Mouse (Mus musculus): ENCODE results near the gene Nupl1. TPM values are rescaled to one million over a fixed set of nuclear protein-coding genes. Genes with fewer than 3 reads are reported as not detected.

Nupl1 gene
- polyA plus RNA-seq, 1 experiment = not detected

DNA sequence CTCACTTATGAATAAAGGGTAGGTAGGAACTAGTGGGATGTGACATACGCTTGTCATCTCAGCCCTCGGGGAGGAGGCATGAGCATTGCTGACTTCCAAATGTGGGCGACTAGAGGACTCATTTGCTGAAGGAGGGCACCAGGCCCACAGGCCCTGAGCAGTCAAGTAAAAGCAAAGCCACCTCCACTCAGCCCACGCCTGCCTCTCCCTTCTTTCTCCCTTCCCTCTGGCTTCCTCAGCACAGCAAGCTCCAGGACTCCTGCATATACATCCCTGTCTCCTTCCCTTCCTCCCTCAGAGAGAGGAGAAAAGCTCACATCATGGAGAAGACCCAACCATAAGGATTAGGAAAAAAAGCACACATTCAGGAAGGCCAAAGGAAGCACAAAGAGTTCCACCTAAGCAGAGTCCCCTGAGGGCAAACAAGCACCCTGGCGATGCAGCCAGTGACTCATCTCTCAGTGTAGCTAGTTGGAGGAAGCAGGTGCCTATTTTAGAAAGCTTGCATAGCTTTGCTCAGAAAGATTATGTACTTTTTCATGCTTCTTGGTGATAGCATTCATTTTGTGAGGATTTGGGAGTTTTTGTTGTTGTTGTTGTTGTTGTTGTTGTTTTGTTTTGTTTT, 62.9 kb downstream of the Nupl1 start:
- Histone ChIP-seq H3K4me3 (ENCODE audit: control insufficient read depth, insufficient read depth, low read length) (no peak overlapping the region), H3K4me1 (replicated peaks; ENCODE audit: control insufficient read depth, insufficient read depth, low read length) (no peaks in the 10 kb centered on the region), H3K36me3 (ENCODE audit: control insufficient read depth, insufficient read depth, low read length) (no peaks in the 10 kb centered on the region), H3K27ac (ENCODE audit: control insufficient read depth, insufficient read depth, low read length) (no peak overlapping the region), H3K27me3 (ENCODE audit: control insufficient read depth, insufficient read depth, low read length) (no peaks in the 10 kb centered on the region)
- TF ChIP-seq CTCF (IDR thresholded peaks at IDR 0.05; ENCODE audit: borderline replicate concordance, control insufficient read depth, extremely low read depth, insufficient read depth, low read length, poor library complexity) (no peak), POLR2A (IDR thresholded peaks at IDR 0.05; ENCODE audit: control insufficient read depth, extremely low read depth, insufficient read depth, low read length, poor library complexity) (no peak)
- no peak for DNase-seq
- WGBS = 91% methylated on average over 5 of the region's 5 CpGs

DNA sequence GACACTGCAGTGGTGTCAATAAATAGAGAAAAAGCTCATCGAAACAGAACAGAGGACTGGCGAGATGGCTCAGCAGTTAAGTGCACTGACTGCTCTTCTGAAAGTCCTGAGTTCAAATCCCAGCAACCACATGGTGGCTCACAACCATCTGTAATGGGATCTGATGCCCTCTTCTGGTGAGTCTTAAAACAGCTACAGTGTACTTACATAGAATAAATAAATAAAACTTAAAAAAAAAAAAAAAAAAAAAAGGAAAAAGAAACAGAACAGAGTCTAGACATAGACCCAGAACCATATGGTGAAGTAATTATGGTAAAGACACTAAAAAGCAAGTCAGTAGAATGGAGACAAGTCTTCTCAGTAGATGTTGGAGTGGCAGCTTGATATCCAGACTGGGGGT, 69.9 kb downstream of the Nupl1 start:
- no peak for TF ChIP-seq CTCF (IDR thresholded peaks at IDR 0.05; ENCODE audit: borderline replicate concordance, control insufficient read depth, extremely low read depth, insufficient read depth, low read length, poor library complexity)
- no peak for TF ChIP-seq POLR2A (IDR thresholded peaks at IDR 0.05; ENCODE audit: control insufficient read depth, extremely low read depth, insufficient read depth, low read length, poor library complexity)
- Histone ChIP-seq H3K27ac (ENCODE audit: control insufficient read depth, insufficient read depth, low read length) (no peak overlapping the region), H3K27me3 (ENCODE audit: control insufficient read depth, insufficient read depth, low read length) (peaks cover 7% of the 10 kb centered on the region; the same call in 1 of the 2 replicates), H3K4me1 (replicated peaks; ENCODE audit: control insufficient read depth, insufficient read depth, low read length) (peaks cover 11% of the 10 kb centered on the region; the same call in 1 of the 2 replicates), H3K4me3 (ENCODE audit: control insufficient read depth, insufficient read depth, low read length) (no peak overlapping the region), H3K36me3 (ENCODE audit: control insufficient read depth, insufficient read depth, low read length) (no peaks in the 10 kb centered on the region)
- 99% methylated on average over 2 of the region's 2 CpGs for WGBS
- no peak for DNase-seq

DNA sequence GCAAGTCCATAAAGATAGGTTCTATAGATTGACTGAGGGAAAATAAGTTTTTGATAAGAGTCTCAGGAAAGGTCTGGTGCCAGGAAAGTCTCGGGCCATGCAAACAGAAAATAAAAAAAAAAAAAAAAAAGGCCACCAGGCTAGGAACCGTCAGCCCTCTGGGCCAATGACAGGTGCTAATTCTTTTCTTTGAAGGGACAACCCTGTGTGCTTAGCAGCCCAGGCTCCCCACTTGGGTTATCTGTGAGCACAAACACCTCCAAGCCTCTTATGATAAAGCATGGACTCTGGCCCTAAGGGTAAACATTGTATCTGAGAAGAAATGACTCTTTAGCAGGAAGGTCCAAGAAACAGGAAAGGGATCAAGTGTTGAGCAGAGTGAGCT, 72.7 kb downstream of the Nupl1 start:
- 21% methylated on average over 2 of the region's 2 CpGs for WGBS
- peaks cover 7% of the 10 kb centered on the region; the same call in 1 of the 2 replicates for H3K27me3 ChIP-seq (ENCODE audit: control insufficient read depth, insufficient read depth, low read length)
- H3K4me3 ChIP-seq (ENCODE audit: control insufficient read depth, insufficient read depth, low read length) = no peak overlapping the region
- H3K27ac ChIP-seq (ENCODE audit: control insufficient read depth, insufficient read depth, low read length) = no peak overlapping the region
- peaks cover 11% of the 10 kb centered on the region; the same call in 1 of the 2 replicates for H3K4me1 ChIP-seq (replicated peaks; ENCODE audit: control insufficient read depth, insufficient read depth, low read length)
- no peaks in the 10 kb centered on the region for H3K36me3 ChIP-seq (ENCODE audit: control insufficient read depth, insufficient read depth, low read length)
- TF ChIP-seq POLR2A (IDR thresholded peaks at IDR 0.05; ENCODE audit: control insufficient read depth, extremely low read depth, insufficient read depth, low read length, poor library complexity) (no peak), CTCF (IDR thresholded peaks at IDR 0.05; ENCODE audit: borderline replicate concordance, control insufficient read depth, extremely low read depth, insufficient read depth, low read length, poor library complexity) (no peak)
- no peak for DNase-seq

DNA sequence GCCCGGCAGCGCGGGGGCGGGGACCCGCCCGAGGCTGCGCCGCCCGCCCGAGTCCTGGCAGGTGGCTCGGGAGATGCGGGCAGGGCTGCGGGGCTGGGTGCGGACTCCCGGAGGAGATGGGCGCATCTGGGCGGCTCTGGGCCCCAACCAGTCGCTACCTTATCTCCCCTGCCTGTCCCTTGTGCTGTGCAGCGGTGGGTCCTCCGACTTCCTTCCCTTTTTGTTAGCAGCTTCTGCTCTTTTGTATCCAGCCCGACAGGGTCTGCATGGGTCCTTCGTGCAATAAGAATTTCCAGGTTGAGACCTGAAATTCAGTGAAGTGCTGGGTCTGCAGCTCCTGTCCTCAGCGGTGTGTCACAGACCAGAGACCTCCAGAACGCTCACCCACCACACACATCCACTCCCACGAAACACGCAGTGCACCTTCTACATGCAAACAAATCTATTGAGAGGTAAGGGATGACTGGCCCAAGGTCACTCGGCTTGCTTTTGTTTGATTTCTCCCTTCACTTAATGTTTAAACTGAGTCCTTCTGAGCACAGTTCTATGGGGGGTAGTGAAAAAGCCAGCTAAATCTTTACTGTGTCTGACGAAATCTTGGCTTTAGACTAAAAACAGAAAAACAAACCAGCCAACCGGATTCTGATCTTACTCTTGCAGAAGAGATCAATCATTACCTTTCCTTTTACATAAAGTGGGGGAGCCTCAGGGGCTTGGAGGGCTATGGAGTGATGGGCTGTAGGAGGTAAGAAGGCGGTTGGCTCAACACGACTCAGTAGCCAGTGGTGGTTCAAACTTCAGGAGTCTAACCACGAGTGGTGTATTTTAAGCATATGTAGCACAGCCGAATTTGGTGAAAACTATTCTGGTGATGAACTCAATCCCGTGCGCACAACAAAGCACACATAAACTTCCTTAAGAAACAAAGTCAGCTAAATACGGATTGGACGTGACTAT, 73.3 kb downstream of the Nupl1 start:
- no peak for TF ChIP-seq POLR2A (IDR thresholded peaks at IDR 0.05; ENCODE audit: control insufficient read depth, extremely low read depth, insufficient read depth, low read length, poor library complexity)
- no peak for TF ChIP-seq CTCF (IDR thresholded peaks at IDR 0.05; ENCODE audit: borderline replicate concordance, control insufficient read depth, extremely low read depth, insufficient read depth, low read length, poor library complexity)
- no peak overlapping the region for H3K27ac ChIP-seq (ENCODE audit: control insufficient read depth, insufficient read depth, low read length)
- DNase-seq = no peak
- peaks cover 7% of the 10 kb centered on the region; the same call in 1 of the 2 replicates for H3K27me3 ChIP-seq (ENCODE audit: control insufficient read depth, insufficient read depth, low read length)
- 15% methylated on average over 36 of the region's 37 CpGs for WGBS
- no peak overlapping the region; the same call in 1 of the 2 replicates for H3K4me3 ChIP-seq (ENCODE audit: control insufficient read depth, insufficient read depth, low read length)
- H3K4me1 ChIP-seq (replicated peaks; ENCODE audit: control insufficient read depth, insufficient read depth, low read length) = peaks cover 11% of the 10 kb centered on the region; the same call in 1 of the 2 replicates
- H3K36me3 ChIP-seq (ENCODE audit: control insufficient read depth, insufficient read depth, low read length) = no peaks in the 10 kb centered on the region

DNA sequence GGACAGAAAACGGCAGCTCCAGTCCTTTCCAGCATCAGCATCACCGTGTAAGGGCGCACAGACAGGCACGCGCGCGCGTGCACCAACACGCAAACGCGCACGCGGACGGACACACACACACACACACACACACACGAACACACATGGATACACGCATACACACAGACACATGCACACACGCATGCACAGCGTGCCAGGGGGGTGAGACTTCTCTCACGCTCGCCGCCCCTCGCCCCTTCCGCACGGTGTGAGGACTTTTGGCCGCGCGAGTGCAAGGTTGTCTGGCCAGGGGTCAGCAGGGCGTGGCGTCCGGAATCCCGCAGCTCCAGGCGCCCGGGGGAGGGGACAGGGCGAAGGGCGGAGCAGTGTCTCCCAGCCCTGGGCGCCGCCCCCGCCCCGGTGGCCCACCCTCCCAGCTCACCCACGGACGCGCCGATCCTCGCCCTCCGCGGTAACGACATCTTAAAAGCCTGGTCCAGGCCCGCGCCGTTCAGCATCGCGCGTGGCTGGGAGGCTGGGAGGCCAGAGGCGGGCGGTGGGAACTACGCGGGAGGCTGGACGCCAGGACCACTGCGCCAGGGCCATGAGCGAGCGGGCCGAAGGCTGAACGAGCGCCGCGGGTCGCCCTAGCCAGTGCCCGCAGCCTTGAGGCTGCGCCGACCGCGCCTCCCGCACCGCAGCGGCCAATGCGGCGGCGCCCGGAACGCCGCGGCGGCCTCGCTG, 74.2 kb downstream of the Nupl1 start:
- WGBS = under 1% methylated on average over 78 of the region's 84 CpGs
- peak overlapping the region; percentile 37 for H3K4me3 ChIP-seq (ENCODE audit: control insufficient read depth, insufficient read depth, low read length)
- H3K36me3 ChIP-seq (ENCODE audit: control insufficient read depth, insufficient read depth, low read length) = no peaks in the 10 kb centered on the region
- H3K27ac ChIP-seq (ENCODE audit: control insufficient read depth, insufficient read depth, low read length) = no peak overlapping the region
- H3K4me1 ChIP-seq (replicated peaks; ENCODE audit: control insufficient read depth, insufficient read depth, low read length) = peaks cover 11% of the 10 kb centered on the region; the same call in 1 of the 2 replicates
- DNase-seq = no peak
- peaks cover 7% of the 10 kb centered on the region; the same call in 1 of the 2 replicates for H3K27me3 ChIP-seq (ENCODE audit: control insufficient read depth, insufficient read depth, low read length)
- TF ChIP-seq POLR2A (IDR thresholded peaks at IDR 0.05; ENCODE audit: control insufficient read depth, extremely low read depth, insufficient read depth, low read length, poor library complexity) = no peak
- TF ChIP-seq CTCF (IDR thresholded peaks at IDR 0.05; ENCODE audit: borderline replicate concordance, control insufficient read depth, extremely low read depth, insufficient read depth, low read length, poor library complexity) = no peak

DNA sequence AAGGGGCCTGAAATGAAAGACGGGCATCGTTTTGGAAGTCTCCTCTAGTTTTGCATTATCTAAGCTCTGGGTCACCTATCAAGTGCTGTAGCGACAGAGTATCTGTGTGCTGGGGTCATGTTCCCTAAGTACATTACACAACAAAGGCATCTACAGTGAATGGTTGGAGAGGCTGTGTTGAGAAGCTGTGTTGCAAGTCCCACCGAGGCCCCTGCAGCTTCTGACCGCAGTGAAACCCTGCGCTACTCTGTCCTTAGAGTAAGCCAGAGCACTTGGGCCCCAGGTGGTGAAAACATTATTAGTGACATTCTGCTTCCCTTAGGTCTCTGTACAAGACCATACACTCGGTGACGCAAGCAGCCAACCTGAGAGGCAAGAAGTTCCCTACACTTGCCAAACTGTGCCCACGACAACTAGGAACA, 74.8 kb downstream of the Nupl1 start:
- Histone ChIP-seq H3K27ac (ENCODE audit: control insufficient read depth, insufficient read depth, low read length) (no peak overlapping the region), H3K36me3 (ENCODE audit: control insufficient read depth, insufficient read depth, low read length) (no peaks in the 10 kb centered on the region), H3K27me3 (ENCODE audit: control insufficient read depth, insufficient read depth, low read length) (peaks cover 7% of the 10 kb centered on the region; the same call in 1 of the 2 replicates), H3K4me3 (ENCODE audit: control insufficient read depth, insufficient read depth, low read length) (no peak overlapping the region), H3K4me1 (replicated peaks; ENCODE audit: control insufficient read depth, insufficient read depth, low read length) (peaks cover 11% of the 10 kb centered on the region; the same call in 1 of the 2 replicates)
- DNase-seq = no peak
- WGBS = 37% methylated on average over 9 of the region's 9 CpGs
- TF ChIP-seq CTCF (IDR thresholded peaks at IDR 0.05; ENCODE audit: borderline replicate concordance, control insufficient read depth, extremely low read depth, insufficient read depth, low read length, poor library complexity) (no peak), POLR2A (IDR thresholded peaks at IDR 0.05; ENCODE audit: control insufficient read depth, extremely low read depth, insufficient read depth, low read length, poor library complexity) (no peak)
